Mouse (Mus musculus) C2C12 (cell line): ENCODE measurements around the gene Flnc. TPM values are rescaled to one million over a fixed set of nuclear protein-coding genes. Genes with fewer than 3 reads are reported as not detected.

Experiments used
- H3K27me3 ChIP-seq: one replicate; pipeline ENCODE4 v1.6.1; 2011; ENCODE audit not compliant: control insufficient read depth, insufficient read depth, insufficient read length
- H3K36me3 ChIP-seq: one replicate; pipeline ENCODE4 v1.6.1; 2011; ENCODE audit not compliant: control insufficient read depth, insufficient read depth
- H3K4me3 ChIP-seq: one replicate; pipeline ENCODE4 v1.5.1; 2011; ENCODE audit warnings: mild to moderate bottlenecking, control low read depth; ENCODE audit not compliant: poor library complexity, insufficient read depth, severe bottlenecking
- H3K79me2 ChIP-seq: one replicate; pipeline ENCODE4 v1.6.1; 2011; ENCODE audit not compliant: control insufficient read depth, insufficient read depth
- H3K79me3 ChIP-seq: one replicate; pipeline ENCODE4 v1.6.1; 2011; ENCODE audit warnings: low read depth, control low read depth
- H3ac ChIP-seq: one replicate; pipeline ENCODE3; 2011; ENCODE audit warnings: low read depth; ENCODE audit not compliant: control insufficient read depth, insufficient read length
- CEBPB ChIP-seq: IDR thresholded peaks from one replicate; pipeline ENCODE4 v1.6.1; 2011; ENCODE audit warnings: low read depth, mild to moderate bottlenecking, control low read depth, moderate library complexity
- CTCF ChIP-seq: IDR thresholded peaks from one replicate; pipeline ENCODE4 v1.5.1; 2011; ENCODE audit not compliant: control insufficient read depth, insufficient read depth, insufficient read length
- FOSL1 ChIP-seq: IDR thresholded peaks from one replicate; pipeline ENCODE4 v1.8.0; 2011; ENCODE audit warnings: mild to moderate bottlenecking, low read length; ENCODE audit not compliant: poor library complexity, insufficient read depth, severe bottlenecking
- MAX ChIP-seq: IDR thresholded peaks from one replicate; pipeline ENCODE4 v1.6.1; 2011; ENCODE audit warnings: mild to moderate bottlenecking, control low read depth
- MYOD1 ChIP-seq: IDR thresholded peaks from one replicate; pipeline ENCODE4 v1.6.1; 2011; ENCODE audit warnings: low read depth; ENCODE audit not compliant: control insufficient read depth, insufficient read length
- MYOG ChIP-seq: IDR thresholded peaks from one replicate; pipeline ENCODE4 v1.6.1; 2011; ENCODE audit not compliant: control insufficient read depth, insufficient read length; ENCODE audit errors: extremely low read depth
- USF1 ChIP-seq: IDR thresholded peaks from one replicate; pipeline ENCODE4 v1.6.1; 2011; ENCODE audit warnings: low read depth, mild to moderate bottlenecking, control low read depth, moderate library complexity
- polyA plus RNA-seq: library from polyadenylated mRNA; unstranded; fragments of >200 nt; fragmentation: generic; extraction: Trizol; gene quantifications from one replicate; pipeline ENCODE4 v1.2.1, GENCODE M21; 2012; ENCODE audit warnings: missing spikeins

The Flnc gene
- polyA plus RNA-seq, 1 experiment: 51.0 TPM

- H3K79me3 ChIP-seq: no peaks in the 10 kb centered on the region
- no peak for TF ChIP-seq CTCF
- TF ChIP-seq USF1: no peak
- no peak for TF ChIP-seq CEBPB
- TF ChIP-seq MYOD1: no peak
- TF ChIP-seq MAX: no peak
- no peak for TF ChIP-seq MYOG
- TF ChIP-seq FOSL1: no peak
- no peaks in the 10 kb centered on the region for H3K79me2 ChIP-seq
- no peak overlapping the region for H3ac ChIP-seq
- H3K27me3 ChIP-seq: no peaks in the 10 kb centered on the region
- no peaks in the 10 kb centered on the region for H3K36me3 ChIP-seq
- no peak overlapping the region for H3K4me3 ChIP-seq
Measured at GRCm38 (mm10) chr6:29399851-29400250, 33.2 kb upstream of the Flnc start.

GRCm38 (mm10) chr6:29402693-29403342 lies 30.2 kb upstream of the Flnc start:
- no peak overlapping the region for H3ac ChIP-seq
- H3K4me3 ChIP-seq: no peak overlapping the region
- H3K79me2 ChIP-seq: no peaks in the 10 kb centered on the region
- no peaks in the 10 kb centered on the region for H3K36me3 ChIP-seq
- H3K27me3 ChIP-seq: no peaks in the 10 kb centered on the region
- TF ChIP-seq FOSL1: no peak
- TF ChIP-seq USF1: no peak
- TF ChIP-seq CTCF: no peak
- no peak for TF ChIP-seq MYOG
- no peak for TF ChIP-seq MAX
- no peak for TF ChIP-seq MYOD1
- no peak for TF ChIP-seq CEBPB
- no peaks in the 10 kb centered on the region for H3K79me3 ChIP-seq

GRCm38 (mm10) chr6:29406412-29406811 lies 26.6 kb upstream of the Flnc start:
- H3K4me3 ChIP-seq: no peak overlapping the region
- H3ac ChIP-seq: no peak overlapping the region
- H3K79me2 ChIP-seq: no peaks in the 10 kb centered on the region
- H3K79me3 ChIP-seq: no peaks in the 10 kb centered on the region
- H3K36me3 ChIP-seq: no peaks in the 10 kb centered on the region
- TF ChIP-seq CEBPB: no peak
- no peaks in the 10 kb centered on the region for H3K27me3 ChIP-seq

GRCm38 (mm10) chr6:29415446-29415845 lies 17.6 kb upstream of the Flnc start:
- Histone ChIP-seq H3ac (no peak overlapping the region), H3K36me3 (no peaks in the 10 kb centered on the region), H3K79me2 (no peaks in the 10 kb centered on the region), H3K27me3 (no peaks in the 10 kb centered on the region), H3K4me3 (no peak overlapping the region), H3K79me3 (no peaks in the 10 kb centered on the region)
- TF ChIP-seq USF1 (no peak), MAX (no peak), CTCF (no peak), MYOD1 (no peak), MYOG (no peak), FOSL1 (no peak), CEBPB (no peak)

GRCm38 (mm10) chr6:29420596-29420995 lies 12.5 kb upstream of the Flnc start:
- H3K79me2 ChIP-seq: no peaks in the 10 kb centered on the region
- no peak overlapping the region for H3K4me3 ChIP-seq
- TF ChIP-seq MAX: no peak
- H3ac ChIP-seq: no peak overlapping the region
- H3K36me3 ChIP-seq: no peaks in the 10 kb centered on the region
- H3K27me3 ChIP-seq: no peaks in the 10 kb centered on the region
- no peaks in the 10 kb centered on the region for H3K79me3 ChIP-seq

GRCm38 (mm10) chr6:29425118-29425517 lies 7.9 kb upstream of the Flnc start:
- Histone ChIP-seq H3ac (no peak overlapping the region), H3K79me3 (no peaks in the 10 kb centered on the region), H3K79me2 (no peaks in the 10 kb centered on the region), H3K4me3 (no peak overlapping the region), H3K27me3 (no peaks in the 10 kb centered on the region), H3K36me3 (no peaks in the 10 kb centered on the region)
- no peak for TF ChIP-seq CTCF
- TF ChIP-seq MAX: no peak
- no peak for TF ChIP-seq FOSL1
- TF ChIP-seq MYOG: no peak
- no peak for TF ChIP-seq CEBPB
- TF ChIP-seq USF1: no peak
- TF ChIP-seq MYOD1: no peak
